Mouse (Mus musculus) MEL (cell line): Measurements from ENCODE around the gene Cfd. TPM values are rescaled to one million over a fixed set of nuclear protein-coding genes. Genes with fewer than 3 reads are reported as not detected.

Experiments used
- DNase-seq: peaks from one replicate; pipeline ENCODE4 v3.0.0; 2011; ENCODE audit warnings: low read depth, low spot score
- H3K27ac ChIP-seq: 2 replicates; pipeline ENCODE4 v1.5.1; 2012; ENCODE audit warnings: low read depth, mild to moderate bottlenecking, control low read depth, low read length, moderate library complexity; ENCODE audit not compliant: control insufficient read depth
- H3K27me3 ChIP-seq, 2 experiments: fragments of 150-350 bp in 1 of 2; sonication (generic) in 1 of 2; 2 replicates each; pipeline ENCODE4 v1.6.1; 2012; ENCODE audit warnings: low read length in 2 of 2, mild to moderate bottlenecking in 2 of 2, improper control_type of control experiment in 1 of 2, moderate library complexity in 1 of 2; ENCODE audit not compliant: insufficient read depth in 2 of 2, control insufficient read depth in 1 of 2
- H3K36me3 ChIP-seq, 2 experiments: 2 replicates each; pipeline ENCODE4 v1.6.1; 2012 to 2014; ENCODE audit warnings: low read length in 2 of 2, improper control_type of control experiment in 1 of 2, inconsistent platforms in 1 of 2, mild to moderate bottlenecking in 1 of 2; ENCODE audit not compliant: insufficient read depth in 2 of 2, control insufficient read depth in 1 of 2
- H3K4me1 ChIP-seq, 2 experiments: fragments of 150-350 bp in 1 of 2; sonication (generic) in 1 of 2; 2 replicates each; pipeline ENCODE4 v1.6.1; 2012; ENCODE audit warnings: low read length in 2 of 2, improper control_type of control experiment in 1 of 2, mild to moderate bottlenecking in 1 of 2; ENCODE audit not compliant: insufficient read depth in 2 of 2, control insufficient read depth in 1 of 2
- H3K4me3 ChIP-seq, 2 experiments: fragments of 150-350 bp in 1 of 2; sonication (generic) in 1 of 2; 2 replicates each; pipeline ENCODE4 v1.5.1; 2012; ENCODE audit warnings: low read depth in 2 of 2, low read length in 2 of 2, mild to moderate bottlenecking in 2 of 2, moderate library complexity in 2 of 2, control low read depth in 1 of 2, improper control_type of control experiment in 1 of 2; ENCODE audit not compliant: control insufficient read depth in 1 of 2, insufficient read depth in 1 of 2
- H3K79me2 ChIP-seq: 2 replicates; pipeline ENCODE4 v1.6.1; 2012; ENCODE audit warnings: mild to moderate bottlenecking, low read length, moderate library complexity; ENCODE audit not compliant: control insufficient read depth, poor library complexity, insufficient read depth
- H3K9ac ChIP-seq: 2 replicates; pipeline ENCODE4 v1.6.1; 2012; ENCODE audit warnings: low read depth, mild to moderate bottlenecking, control low read depth, low read length, moderate library complexity; ENCODE audit not compliant: control insufficient read depth, poor library complexity, severe bottlenecking
- H3K9me3 ChIP-seq: fragments of 150-350 bp; sonication (generic); replicated peaks from 2 replicates; pipeline ENCODE4 v1.6.1; 2012; ENCODE audit warnings: mild to moderate bottlenecking, low read length, improper control_type of control experiment, moderate library complexity; ENCODE audit not compliant: insufficient read depth
- EP300 ChIP-seq, 2 experiments: IDR thresholded peaks; 2 replicates each; pipeline ENCODE4 v1.6.1; 2011; ENCODE audit warnings: improper control_type of control experiment in 2 of 2, low read length in 2 of 2, low read depth in 1 of 2, mild to moderate bottlenecking in 1 of 2
- ETS1 ChIP-seq: IDR thresholded peaks from 2 replicates; pipeline ENCODE4 v1.6.1; 2012; ENCODE audit warnings: low read depth, mild to moderate bottlenecking, inconsistent platforms, low read length, improper control_type of control experiment, moderate library complexity
- GABPA ChIP-seq: IDR thresholded peaks from 2 replicates; pipeline ENCODE4 v1.6.1; 2012; ENCODE audit warnings: low read depth, mild to moderate bottlenecking, inconsistent platforms, low read length, improper control_type of control experiment, moderate library complexity
- GATA1 ChIP-seq: IDR thresholded peaks from 2 replicates; pipeline ENCODE4 v1.6.1; 2011; ENCODE audit warnings: low read depth, low read length, improper control_type of control experiment
- MAFK ChIP-seq: IDR thresholded peaks from 2 replicates; pipeline ENCODE4 v1.6.1; 2011; ENCODE audit warnings: low read depth, mild to moderate bottlenecking, low read length, improper control_type of control experiment, borderline replicate concordance
- MAZ ChIP-seq: IDR thresholded peaks from 2 replicates; pipeline ENCODE4 v1.6.1; 2012; ENCODE audit warnings: low read depth, mild to moderate bottlenecking, inconsistent platforms, low read length, improper control_type of control experiment
- MXI1 ChIP-seq: IDR thresholded peaks from 2 replicates; pipeline ENCODE4 v1.6.1; 2011; ENCODE audit warnings: mild to moderate bottlenecking, low read depth, low read length, improper control_type of control experiment
- MYB ChIP-seq: IDR thresholded peaks from 2 replicates; pipeline ENCODE4 v1.6.1; 2011; ENCODE audit warnings: mild to moderate bottlenecking, low read depth, low read length, improper control_type of control experiment
- MYC ChIP-seq: IDR thresholded peaks from 2 replicates; pipeline ENCODE4 v1.6.1; 2011; ENCODE audit warnings: low read depth, mild to moderate bottlenecking, low read length, improper control_type of control experiment, moderate library complexity
- NELFE ChIP-seq: IDR thresholded peaks from 2 replicates; pipeline ENCODE4 v1.6.1; 2011; ENCODE audit warnings: low read depth, low read length, improper control_type of control experiment
- SIN3A ChIP-seq: IDR thresholded peaks from 2 replicates; pipeline ENCODE4 v1.6.1; 2012; ENCODE audit warnings: low read length, improper control_type of control experiment, inconsistent platforms
- TAL1 ChIP-seq: IDR thresholded peaks from 2 replicates; pipeline ENCODE4 v1.6.1; 2012; ENCODE audit warnings: mild to moderate bottlenecking, inconsistent platforms, low read length, moderate library complexity, mixed read lengths
- TBP ChIP-seq: IDR thresholded peaks from 2 replicates; pipeline ENCODE4 v1.8.0; 2011; ENCODE audit warnings: low read depth, low read length, improper control_type of control experiment
- TCF12 ChIP-seq: IDR thresholded peaks from 2 replicates; pipeline ENCODE4 v1.6.1; 2014; ENCODE audit warnings: low read depth, mild to moderate bottlenecking, inconsistent platforms, low read length, improper control_type of control experiment, moderate library complexity
- USF2 ChIP-seq, 2 experiments: IDR thresholded peaks; 2 replicates each; pipeline ENCODE4 v1.6.1; 2011 to 2012; ENCODE audit warnings: improper control_type of control experiment in 2 of 2, low read length in 2 of 2, borderline replicate concordance in 1 of 2, inconsistent platforms in 1 of 2, low read depth in 1 of 2, mild to moderate bottlenecking in 1 of 2; ENCODE audit not compliant: insufficient read depth in 1 of 2
- ZKSCAN1 ChIP-seq: IDR thresholded peaks from 2 replicates; pipeline ENCODE4 v1.6.1; 2012; ENCODE audit warnings: low read depth, mild to moderate bottlenecking, inconsistent platforms, low read length, improper control_type of control experiment, moderate library complexity
- ZMIZ1 ChIP-seq: IDR thresholded peaks from 2 replicates; pipeline ENCODE4 v1.6.1; 2012; ENCODE audit warnings: low read depth, mild to moderate bottlenecking, inconsistent platforms, low read length, improper control_type of control experiment, moderate library complexity
- polyA plus RNA-seq, 2 experiments: library from polyadenylated mRNA; stranded (reverse) in 1 of 2; unstranded in 1 of 2; fragments of >175 nt in 1 of 2; fragments of >200 nt in 1 of 2; gene quantifications; 2 replicates each; pipeline versions ENCODE4 v1.2.1 to v1.2.4; 2012; ENCODE audit warnings: low replicate concordance in 2 of 2, low read depth in 1 of 2; ENCODE audit not compliant: insufficient read length in 2 of 2, insufficient read depth in 1 of 2, missing spikeins in 1 of 2
- total RNA-seq: library from RNA; depleted of rRNA; stranded (reverse); fragments of 300-350 nt; gene quantifications from 2 replicates; pipeline ENCODE4 v1.2.3, GENCODE M21; 2012

Gene Cfd
- total and polyA plus RNA-seq, 3 experiments: 0.21 TPM; not detected in 2

DNA sequence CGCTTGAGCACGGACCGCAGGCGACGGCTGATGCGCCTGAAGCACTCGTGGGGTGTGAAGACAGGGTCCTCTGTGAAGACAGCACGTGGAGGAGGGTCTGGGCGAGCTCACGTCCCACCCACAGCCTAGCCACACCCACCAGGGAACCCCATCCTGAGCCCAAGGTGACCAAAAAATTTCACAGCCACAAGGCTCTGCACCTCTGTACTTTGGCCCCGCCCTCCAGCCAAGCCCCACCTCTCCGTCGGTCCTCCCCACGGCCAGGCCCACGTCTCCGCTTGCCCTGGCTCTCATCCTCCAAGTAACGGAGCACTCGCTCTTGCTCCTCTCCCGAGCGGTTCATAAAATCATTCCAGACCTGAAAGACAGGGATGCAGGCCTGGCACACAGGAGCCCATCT is 21.8 kb downstream of the Cfd start:
- TF ChIP-seq ZMIZ1: no peak
- TF ChIP-seq TAL1: no peak
- TF ChIP-seq USF2 (IDR thresholded peaks at IDR 0.05; ENCODE audit: borderline replicate concordance in 1 of 2, insufficient read depth in 1 of 2, low read depth in 1 of 2, low read length in 2 of 2): no peak
- TF ChIP-seq NELFE: no peak
- no peak for TF ChIP-seq MYB
- TF ChIP-seq ZKSCAN1: no peak
- TF ChIP-seq GABPA: no peak
- TF ChIP-seq MXI1: no peak
- TF ChIP-seq, all 39 proteins: peak for 0
- H3K4me3 ChIP-seq: no peak overlapping the region
- H3K79me2 ChIP-seq: peaks cover 13% of the 10 kb centered on the region
- no peak overlapping the region for H3K27ac ChIP-seq
- H3K9me3 ChIP-seq: no peaks in the 10 kb centered on the region
- H3K27me3 ChIP-seq: no peaks in the 10 kb centered on the region
- H3K36me3 ChIP-seq: peaks cover 0 to 7% of the 10 kb centered on the region in 2 experiments; a peak in 2 of 4 replicates
- no peak overlapping the region for H3K9ac ChIP-seq
- H3K4me1 ChIP-seq: peaks cover 12 to 28% of the 10 kb centered on the region in 2 experiments
- no peak for DNase-seq

DNA sequence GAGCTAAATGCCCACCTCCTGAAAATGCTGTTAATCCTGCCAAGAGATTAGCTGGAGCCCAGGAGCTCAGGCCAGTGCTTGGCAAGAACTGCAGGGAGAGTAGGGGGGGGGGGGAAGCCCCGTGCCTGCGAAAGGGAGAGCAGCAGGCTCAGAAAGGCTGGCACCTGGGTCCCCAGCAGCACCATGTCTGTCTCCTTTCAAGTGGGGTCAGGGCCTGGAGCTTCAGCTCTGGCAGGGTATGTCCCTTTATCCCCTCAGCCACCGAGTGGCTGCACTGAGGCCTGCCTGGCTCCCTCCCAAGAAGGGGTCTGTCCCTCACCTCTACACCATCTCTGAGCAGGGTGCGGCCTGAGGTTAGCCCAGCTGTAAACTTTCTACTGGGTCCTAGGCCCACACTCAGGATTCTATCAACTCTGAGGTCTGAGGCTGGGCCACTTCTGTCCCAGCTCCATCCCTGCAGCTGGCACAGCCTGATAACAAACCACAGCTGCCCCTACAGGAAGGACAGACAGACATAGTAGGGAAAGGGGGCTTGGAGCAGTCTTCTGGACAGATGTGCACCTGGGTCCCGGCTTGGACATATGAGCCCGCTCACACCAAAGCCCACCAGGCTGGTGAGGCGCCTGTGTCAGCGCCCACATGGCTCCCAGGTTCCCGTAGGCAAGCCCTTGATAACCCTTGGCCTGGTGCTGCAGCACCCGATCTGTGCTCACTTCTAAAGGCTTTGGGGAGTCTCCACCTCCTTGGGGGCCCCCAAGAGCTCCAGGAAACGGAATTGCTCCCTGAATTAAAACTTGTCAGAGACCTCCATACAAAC is 23.7 kb downstream of the Cfd start:
- peak; percentile 76 for DNase-seq
- H3K9ac ChIP-seq: peak overlapping the region; percentile 9
- no peaks in the 10 kb centered on the region for H3K9me3 ChIP-seq
- peak overlapping the region; percentile 69 for H3K27ac ChIP-seq
- peak overlapping the region; percentile 7 to 39; a peak in 3 of 4 replicates for H3K4me3 ChIP-seq
- peaks cover 0 to 7% of the 10 kb centered on the region in 2 experiments; a peak in 2 of 4 replicates for H3K36me3 ChIP-seq
- peaks cover 21% of the 10 kb centered on the region for H3K79me2 ChIP-seq
- peak; percentile 60 to 79 for TF ChIP-seq EP300 (IDR thresholded peaks at IDR 0.05; ENCODE audit: low read depth in 1 of 2, low read length in 2 of 2)
- TF ChIP-seq TAL1: peak; percentile 99
- peak; percentile 2; the same call in 1 of the 2 replicates for TF ChIP-seq ETS1
- no peak for TF ChIP-seq MAFK
- peak; percentile 70 for TF ChIP-seq GATA1
- no peak for TF ChIP-seq TBP
- no peak for TF ChIP-seq MYC
- TF ChIP-seq SIN3A: 0 out of 2 replicates have a peak, but pooled peaks have one; percentile 51
- peak; percentile 21; the same call in 1 of the 2 replicates for TF ChIP-seq MAZ
- peak; percentile 47; the same call in 1 of the 2 replicates for TF ChIP-seq MXI1
- TF ChIP-seq TCF12: peak; percentile 88
- peaks cover 15 to 26% of the 10 kb centered on the region in 2 experiments for H3K4me1 ChIP-seq
- H3K27me3 ChIP-seq: no peaks in the 10 kb centered on the region
